25 mouse cellular contexts compared by ENCODE assay signal in genomic region chr7:132335367-132335766, GRCm38 (mm10). TPM values are rescaled to one million over a fixed set of nuclear protein-coding genes. Genes with fewer than 3 reads are reported as not detected.
A peak's percentile ranks its signal among the peaks of the same experiment; 100 is the strongest.
DNase-seq lines count a peak whose midpoint lies in the region; ATAC-seq and TF ChIP-seq lines count a peak whose summit lies in the region.
"Had no signal": no experiment of that assay in that cellular context is flagged by ENCODE, and none has a peak within 500 bp of the region (broad histone marks: within the 10 kb centered on the region; RNA-seq: fewer than 3 reads in every experiment).

No protein-coding gene starts in this region.

- no peak overlapping the region for H3K9ac ChIP-seq in midbrain, postnatal 0 days (replicated peaks; ENCODE audit: low read length, poor library complexity, severe bottlenecking)
- H3K9ac ChIP-seq: forebrain, embryonic 13.5 days; hindbrain, embryonic 15.5 days; kidney, embryonic 15.5 days; limb, embryonic 13.5 days; liver, embryonic 15.5 days; midbrain, embryonic 15.5 days had no signal

- no peak for TF ChIP-seq POLR2A in spleen, adult 2 months (IDR thresholded peaks at IDR 0.05; ENCODE audit: low read depth, low read length)

- no peaks in the 10 kb centered on the region for H3K27me3 ChIP-seq in spleen, adult 2 months (ENCODE audit: control insufficient read depth, insufficient read depth, low read length)
- no peaks in the 10 kb centered on the region for H3K27me3 ChIP-seq in midbrain, postnatal 0 days (ENCODE audit: insufficient read depth, low read length)
- H3K27me3 ChIP-seq: forebrain, embryonic 13.5 days; hindbrain, embryonic 15.5 days; kidney, embryonic 15.5 days; limb, embryonic 13.5 days; liver, embryonic 15.5 days; midbrain, embryonic 15.5 days; Patski had no signal

- ATAC-seq in granulocyte monocyte progenitor cell, adult 5-6 weeks (replicated peaks; ENCODE audit: poor library complexity, severe bottlenecking), result peak; percentile 24
- peak; percentile 43; the same call in 1 of the 2 replicates for ATAC-seq in neutrophil, adult 5-6 weeks (ENCODE audit: extremely low read depth, insufficient number of reproducible peaks, low FRiP score, poor library complexity, severe bottlenecking)
- no peak for ATAC-seq in midbrain, postnatal 0 days (ENCODE audit: low FRiP score)
- ATAC-seq: intestine, postnatal 0 days; lung, postnatal 0 days; midbrain, embryonic 15.5 days; Patski had no signal

- no peak for TF ChIP-seq CTCF in spleen, adult 2 months (IDR thresholded peaks at IDR 0.05; ENCODE audit: extremely low read depth, insufficient read depth, insufficient read length, insufficient replicate concordance)
- TF ChIP-seq CTCF in midbrain, postnatal 0 days (IDR thresholded peaks at IDR 0.05), result no peak

- DNase-seq in spleen, adult 2 months (ENCODE audit: low read depth in 1 of 2, low spot score in 2 of 2), result peak in 1 of 2 experiments; percentile 28
- DNase-seq in spleen, adult 18-20 months, result no peak
- peak; percentile 32 to 48 for DNase-seq in thymus, postnatal 36 days
- no peak for DNase-seq in left cerebral cortex, postnatal 14 days (ENCODE audit: low spot score in 2 of 2)
- no peak for DNase-seq in MN1 (ENCODE audit: low spot score)
- DNase-seq in midbrain, postnatal 0 days (ENCODE audit: low spot score), result no peak
- DNase-seq: adrenal gland, postnatal 36 days; cerebellum, adult 11-12 months; cerebellum, postnatal 36 days; heart, adult 11 months; heart, postnatal 36 days; kidney, postnatal 4 days; right cerebral cortex, postnatal 4 days had no signal

- H3K4me2 ChIP-seq in midbrain, postnatal 0 days (ENCODE audit: low read depth, low read length, poor library complexity, severe bottlenecking), result no peak overlapping the region
- H3K4me2 ChIP-seq: forebrain, embryonic 13.5 days; hindbrain, embryonic 15.5 days; kidney, embryonic 15.5 days; limb, embryonic 13.5 days; liver, embryonic 15.5 days; midbrain, embryonic 15.5 days had no signal

- 22% methylated on average over 4 of the region's 4 CpGs for WGBS in spleen, adult 2 months
- WGBS in midbrain, postnatal 0 days, result 92% methylated on average over 4 of the region's 4 CpGs

- intact Hi-C loops in left cerebral cortex, postnatal 14 days (cut with DNase I), result no loop called here

- H3K27ac ChIP-seq in spleen, adult 2 months (ENCODE audit: insufficient read depth, low read length), result 0 out of 2 replicates have a peak overlapping the region, but pooled peaks have one; percentile 26
- no peak overlapping the region for H3K27ac ChIP-seq in midbrain, postnatal 0 days (ENCODE audit: low read depth, low read length)
- H3K27ac ChIP-seq: forebrain, embryonic 13.5 days; hindbrain, embryonic 15.5 days; kidney, embryonic 15.5 days; limb, embryonic 13.5 days; liver, embryonic 15.5 days; midbrain, embryonic 15.5 days had no signal

- H3K4me1 ChIP-seq in spleen, adult 2 months (ENCODE audit: control insufficient read depth, insufficient read depth, insufficient read length), result peaks cover 16% of the 10 kb centered on the region; the same call in 1 of the 2 replicates
- 0 out of 2 replicates have a peak, but pooled peaks cover 3% of the 10 kb centered on the region for H3K4me1 ChIP-seq in midbrain, postnatal 0 days (ENCODE audit: insufficient read depth, low read length)
- H3K4me1 ChIP-seq: megakaryocyte, embryonic 14.5 days had no signal

- no peaks in the 10 kb centered on the region for H3K9me3 ChIP-seq in midbrain, postnatal 0 days (ENCODE audit: low read length)
- H3K9me3 ChIP-seq: forebrain, embryonic 13.5 days; hindbrain, embryonic 15.5 days; kidney, embryonic 15.5 days; limb, embryonic 13.5 days; liver, embryonic 15.5 days; midbrain, embryonic 15.5 days had no signal

- no peaks in the 10 kb centered on the region for H3K36me3 ChIP-seq in spleen, adult 2 months (ENCODE audit: control insufficient read depth, insufficient read depth, low read length)
- H3K36me3 ChIP-seq in midbrain, postnatal 0 days (ENCODE audit: insufficient read depth, low read length), result no peaks in the 10 kb centered on the region
- H3K36me3 ChIP-seq: hindbrain, embryonic 15.5 days; kidney, embryonic 15.5 days; limb, embryonic 13.5 days; liver, embryonic 15.5 days; midbrain, embryonic 15.5 days had no signal

- no peak overlapping the region for H3K4me3 ChIP-seq in spleen, adult 2 months (ENCODE audit: extremely low read depth, insufficient read depth, insufficient read length)
- no peak overlapping the region for H3K4me3 ChIP-seq in midbrain, postnatal 0 days (ENCODE audit: low read depth, low read length)
- H3K4me3 ChIP-seq: forebrain, embryonic 13.5 days; hindbrain, embryonic 15.5 days; kidney, embryonic 15.5 days; limb, embryonic 13.5 days; liver, embryonic 15.5 days; megakaryocyte, embryonic 14.5 days; midbrain, embryonic 15.5 days had no signal

RNA-seq across cellular contexts. Expression of gene Chst15, which starts 18.3 kb away (rescaled TPM):
- polyA plus RNA-seq in spleen, adult 2 months (2012; rRNA removed), result 25.9 and 27.9 TPM in 2 replicates
- total RNA-seq in granulocyte monocyte progenitor cell, adult 5-6 weeks (2014; fragmentation: Nextera tagmentation), result 10.1 and 22.1 TPM in 2 replicates
- total RNA-seq in granulocyte monocyte progenitor cell, adult 5-6 weeks (2017), result 4.6 and 6.1 TPM in 2 replicates
- total RNA-seq in neutrophil, adult 5-6 weeks (2017), result 81.4 and 83.2 TPM in 2 replicates
- total RNA-seq in left cerebral cortex, postnatal 14 days (2021), result 10 to 100 TPM; 33.0 to 34.7 TPM
- 20.0 and 21.9 TPM in 2 replicates for total RNA-seq in midbrain, postnatal 0 days (2014; rRNA removed)
- polyA plus RNA-seq in midbrain, postnatal 0 days (2015; fragmentation: Nextera tagmentation; extraction: Ambion mirVana), result 8.4 TPM in 2 replicates

Comparison
In these comparisons a context has a peak if more than half of its experiments do, and no peak if none do; other contexts are left out.
1. DNase-seq: peak in thymus, postnatal 36 days (2 of 2); none in spleen, adult 18-20 months (0 of 2), left cerebral cortex, postnatal 14 days (0 of 2), MN1 (single experiment) and midbrain, postnatal 0 days (single experiment).